Mouse (Mus musculus) lung, adult 2 months (tissue): ENCODE data around the gene Clrn3.

ENCODE experiments used
- CTCF ChIP-seq: fragments of 200-500 bp; IDR thresholded peaks from 2 replicates; pipeline ENCODE4 v1.5.1; 2011; ENCODE audit warnings: mild to moderate bottlenecking, low read length, control low read depth; ENCODE audit not compliant: insufficient read depth
- POLR2A ChIP-seq: fragments of 200-500 bp; IDR thresholded peaks from 2 replicates; pipeline ENCODE4 v1.6.1; 2011; ENCODE audit warnings: low read depth, mild to moderate bottlenecking, control low read depth, low read length, borderline replicate concordance; ENCODE audit errors: extremely low read depth

DNA sequence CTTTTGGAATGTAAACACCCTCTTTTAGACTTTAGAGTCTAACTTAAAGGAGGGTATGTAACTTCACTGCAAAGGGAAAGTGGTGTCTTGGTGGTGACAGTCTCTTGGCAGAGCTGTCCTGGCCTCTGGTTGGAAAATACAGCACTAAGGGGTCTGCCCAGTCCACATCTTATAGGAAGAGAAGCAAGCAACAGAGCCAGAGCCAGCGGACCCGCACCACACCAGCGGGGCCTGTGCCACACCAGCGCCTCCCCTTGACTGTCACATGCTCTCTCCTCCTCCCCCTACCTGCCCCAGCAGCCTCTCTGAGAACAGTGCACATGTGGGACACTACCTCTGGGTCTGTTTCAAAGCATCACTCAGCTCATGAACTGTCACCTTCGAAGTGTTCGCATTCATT lies 48.5 kb downstream of the Clrn3 start:
- no peak for TF ChIP-seq CTCF
- no peak for TF ChIP-seq POLR2A
